Mouse (Mus musculus) spleen, adult 2 months (tissue): ENCODE measurements around the gene Itga2b. TPM values are rescaled to one million over a fixed set of nuclear protein-coding genes. Genes with fewer than 3 reads are reported as not detected.

ENCODE experiments used
- DNase-seq, 2 experiments: peaks; one replicate each; pipeline versions ENCODE4 v3.0.0 to v3.0.0-alpha.2; 2012 to 2021; ENCODE audit warnings: low spot score in 2 of 2, low read depth in 1 of 2
- H3K27ac ChIP-seq: fragments of 200-500 bp; 2 replicates; pipeline ENCODE4 v1.5.1; 2012; ENCODE audit warnings: low read length, inconsistent platforms; ENCODE audit not compliant: insufficient read depth
- H3K27me3 ChIP-seq: fragments of 200-500 bp; 2 replicates; pipeline ENCODE4 v1.6.1; 2012; ENCODE audit warnings: mild to moderate bottlenecking, moderate library complexity, low read length, inconsistent platforms; ENCODE audit not compliant: control insufficient read depth, insufficient read depth
- H3K36me3 ChIP-seq: fragments of 200-500 bp; 2 replicates; pipeline ENCODE4 v1.6.1; 2012; ENCODE audit warnings: mild to moderate bottlenecking, low read length, inconsistent platforms; ENCODE audit not compliant: control insufficient read depth, insufficient read depth
- H3K4me1 ChIP-seq: fragments of 200-500 bp; 2 replicates; pipeline ENCODE4 v1.6.1; 2011; ENCODE audit warnings: inconsistent platforms; ENCODE audit not compliant: control insufficient read depth, insufficient read depth, insufficient read length
- H3K4me3 ChIP-seq: fragments of 200-500 bp; 2 replicates; pipeline ENCODE4 v1.5.1; 2011; ENCODE audit warnings: mild to moderate bottlenecking, inconsistent platforms; ENCODE audit not compliant: insufficient read depth, insufficient read length; ENCODE audit errors: extremely low read depth
- CTCF ChIP-seq: fragments of 200-500 bp; IDR thresholded peaks from 2 replicates; pipeline ENCODE4 v1.5.1; 2011; ENCODE audit warnings: mild to moderate bottlenecking, inconsistent platforms; ENCODE audit not compliant: insufficient read depth, insufficient read length, insufficient replicate concordance; ENCODE audit errors: extremely low read depth
- POLR2A ChIP-seq: fragments of 200-500 bp; IDR thresholded peaks from 2 replicates; pipeline ENCODE4 v1.6.1; 2011; ENCODE audit warnings: low read depth, low read length, inconsistent platforms
- WGBS: fragments of 180-500 bp; shearing (Covaris S2); methylation state at CpG from one replicate; pipeline ENCODE4 v1.1.7; 2018; 5-methylcytosine and 5-hydroxymethylcytosine counted together
- polyA plus RNA-seq: library from polyadenylated mRNA; depleted of rRNA; stranded (reverse); fragments of >200 nt; gene quantifications from 2 replicates; pipeline ENCODE4 v1.2.3, GENCODE M21; 2012

The Itga2b gene
- polyA plus RNA-seq, 1 experiment = 60.8 TPM

- Histone ChIP-seq H3K27ac (peak overlapping the region; percentile 93), H3K27me3 (0 out of 2 replicates have a peak, but pooled peaks cover 2% of the 10 kb centered on the region), H3K36me3 (peaks cover 6% of the 10 kb centered on the region; the same call in 1 of the 2 replicates), H3K4me1 (peaks cover 24% of the 10 kb centered on the region), H3K4me3 (peak overlapping the region; percentile 57; the same call in 1 of the 2 replicates)
- DNase-seq = no peak
- 42% methylated on average over 6 of the region's 6 CpGs for WGBS
- TF ChIP-seq CTCF = no peak
- TF ChIP-seq POLR2A = no peak
These were observed 37.0 kb downstream of the Itga2b start for GRCm38 (mm10) chr11:102432896-102433295.

- no peaks in the 10 kb centered on the region for H3K27me3 ChIP-seq
- peak; percentile 76 to 78 for DNase-seq
- TF ChIP-seq CTCF (no peak), POLR2A (no peak)
These were observed 37.6 kb downstream of the Itga2b start for GRCm38 (mm10) chr11:102432115-102432843.

GRCm38 (mm10) chr11:102431728-102432114, 38.2 kb downstream of the Itga2b start:
- H3K36me3 ChIP-seq = peaks cover 6% of the 10 kb centered on the region; the same call in 1 of the 2 replicates
- H3K4me1 ChIP-seq = peaks cover 19% of the 10 kb centered on the region; the same call in 1 of the 2 replicates
- no peak for TF ChIP-seq CTCF
- TF ChIP-seq POLR2A = no peak
- peak overlapping the region; percentile 93 for H3K27ac ChIP-seq
- H3K4me3 ChIP-seq = 0 out of 2 replicates have a peak overlapping the region, but pooled peaks have one; percentile 10
- no peak for DNase-seq
- 28% methylated on average over 3 of the region's 3 CpGs for WGBS
- H3K27me3 ChIP-seq = no peaks in the 10 kb centered on the region

More at GRCm38 (mm10) chr11:102432115-102432843, 37.6 kb downstream of the Itga2b start:
- peaks cover 6% of the 10 kb centered on the region; the same call in 1 of the 2 replicates for H3K36me3 ChIP-seq
- peak overlapping the region; percentile 57; the same call in 1 of the 2 replicates for H3K4me3 ChIP-seq
- peak overlapping the region; percentile 93 for H3K27ac ChIP-seq
- 4% methylated on average over 16 of the region's 16 CpGs for WGBS
- peaks cover 19% of the 10 kb centered on the region; the same call in 1 of the 2 replicates for H3K4me1 ChIP-seq

- peak overlapping the region; percentile 66 for H3K4me3 ChIP-seq
- peak in 1 of 2 experiments; percentile 83 for DNase-seq
- no peaks in the 10 kb centered on the region for H3K27me3 ChIP-seq
- WGBS = under 1% methylated on average over 7 of the region's 7 CpGs
- H3K36me3 ChIP-seq = peaks cover 4% of the 10 kb centered on the region; the same call in 1 of the 2 replicates
- H3K4me1 ChIP-seq = peaks cover 19% of the 10 kb centered on the region; the same call in 1 of the 2 replicates
- TF ChIP-seq CTCF (peak; percentile 39; the same call in 1 of the 2 replicates), POLR2A (no peak)
- peak overlapping the region; percentile 62 for H3K27ac ChIP-seq
These were observed 38.8 kb downstream of the Itga2b start for GRCm38 (mm10) chr11:102431018-102431645.

- no peaks in the 10 kb centered on the region for H3K36me3 ChIP-seq
- H3K4me1 ChIP-seq = peaks cover 19% of the 10 kb centered on the region; the same call in 1 of the 2 replicates
- WGBS = 1% methylated on average over 29 of the region's 29 CpGs
- no peak for TF ChIP-seq CTCF
- peak; percentile 10; the same call in 1 of the 2 replicates for TF ChIP-seq POLR2A
- H3K27me3 ChIP-seq = no peaks in the 10 kb centered on the region
- DNase-seq = peak in 1 of 2 experiments; percentile 73
- peak within 1 kb of the TSS; percentile 62 for H3K27ac ChIP-seq
- H3K4me3 ChIP-seq = peak within 1 kb of the TSS; percentile 66
These were observed 39.6 kb downstream of the Itga2b start, which contains the start of gene Grn for GRCm38 (mm10) chr11:102430121-102431017. TSS of gene Grn (plus strand) at chr11:102430315.

GRCm38 (mm10) chr11:102429551-102429950, 40.4 kb downstream of the Itga2b start:
- TF ChIP-seq POLR2A (no peak), CTCF (no peak)
- DNase-seq = no peak
- Histone ChIP-seq H3K36me3 (no peaks in the 10 kb centered on the region), H3K27ac (0 out of 2 replicates have a peak overlapping the region, but pooled peaks have one; percentile 24), H3K27me3 (no peaks in the 10 kb centered on the region), H3K4me1 (peaks cover 19% of the 10 kb centered on the region; the same call in 1 of the 2 replicates), H3K4me3 (no peak overlapping the region)
- WGBS = 30% methylated on average over 3 of the region's 3 CpGs
